Mouse (Mus musculus): ENCODE measurements at regions not wholly inside any gene's neighbourhood (a gene's known extent, or its start where the extent isn't known, plus 50 kb on each side); places are given as distances from the start of the nearest gene placed in this dataset.

- no peak for DNase-seq (ENCODE audit: low read depth, low spot score)
Observed at GRCm38 (mm10) chr12:94468609-94469008, 1223.4 kb upstream of the Flrt2 start.

- no peak for DNase-seq (ENCODE audit: low read depth, low spot score)
Observed at GRCm38 (mm10) chr12:94469850-94470249, 1222.2 kb upstream of the Flrt2 start.

- no peak for DNase-seq (ENCODE audit: low read depth, low spot score)
Observed at GRCm38 (mm10) chr12:94470981-94471380, 1221.0 kb upstream of the Flrt2 start.

- no peak for DNase-seq (ENCODE audit: low read depth, low spot score)
Observed at GRCm38 (mm10) chr12:94488721-94489120, 1203.3 kb upstream of the Flrt2 start.

GRCm38 (mm10) chr12:94508099-94508498, 1183.9 kb upstream of the Flrt2 start:
- DNase-seq (ENCODE audit: low read depth, low spot score): no peak

- DNase-seq (ENCODE audit: low read depth, low spot score): no peak
Observed at GRCm38 (mm10) chr12:94509855-94510254, 1182.2 kb upstream of the Flrt2 start.

GRCm38 (mm10) chr12:94544706-94545105, 1147.3 kb upstream of the Flrt2 start:
- no peak for DNase-seq (ENCODE audit: low read depth, low spot score)

- DNase-seq (ENCODE audit: low read depth, low spot score): no peak
Observed at GRCm38 (mm10) chr12:94560374-94561194, 1131.4 kb upstream of the Flrt2 start.

- DNase-seq (ENCODE audit: low read depth, low spot score): no peak
Observed at GRCm38 (mm10) chr12:94574981-94575380, 1117.0 kb upstream of the Flrt2 start.

- no peak for DNase-seq (ENCODE audit: low read depth, low spot score)
Observed at GRCm38 (mm10) chr12:94580345-94580744, 1111.7 kb upstream of the Flrt2 start.

- DNase-seq (ENCODE audit: low read depth, low spot score): no peak
Observed at GRCm38 (mm10) chr12:94584309-94584708, 1107.7 kb upstream of the Flrt2 start.

- DNase-seq (ENCODE audit: low read depth, low spot score): no peak
Observed at GRCm38 (mm10) chr12:94587031-94587430, 1105.0 kb upstream of the Flrt2 start.

- DNase-seq (ENCODE audit: low read depth, low spot score): no peak
Observed at GRCm38 (mm10) chr12:94588599-94588998, 1103.4 kb upstream of the Flrt2 start.

GRCm38 (mm10) chr12:94589033-94589432, 1103.0 kb upstream of the Flrt2 start:
- DNase-seq (ENCODE audit: low read depth, low spot score): no peak

- DNase-seq (ENCODE audit: low read depth, low spot score): no peak
Observed at GRCm38 (mm10) chr12:94605566-94605965, 1086.5 kb upstream of the Flrt2 start.

- DNase-seq (ENCODE audit: low read depth, low spot score): no peak
Observed at GRCm38 (mm10) chr12:94636555-94636954, 1055.5 kb upstream of the Flrt2 start.

- no peak for DNase-seq (ENCODE audit: low read depth, low spot score)
Observed at GRCm38 (mm10) chr12:94640153-94640552, 1051.9 kb upstream of the Flrt2 start.

- peak; percentile 8 for DNase-seq (ENCODE audit: low read depth, low spot score)
Observed at GRCm38 (mm10) chr12:94645302-94645701, 1046.7 kb upstream of the Flrt2 start.

- DNase-seq (ENCODE audit: low read depth, low spot score): no peak
Observed at GRCm38 (mm10) chr12:94670035-94670434, 1022.0 kb upstream of the Flrt2 start.

- DNase-seq (ENCODE audit: low read depth, low spot score): no peak
Observed at GRCm38 (mm10) chr12:94674925-94675324, 1017.1 kb upstream of the Flrt2 start.

- DNase-seq (ENCODE audit: low read depth, low spot score): no peak
Observed at GRCm38 (mm10) chr12:94691341-94692029, 1000.5 kb upstream of the Flrt2 start.

- DNase-seq (ENCODE audit: low read depth, low spot score): no peak
Observed at GRCm38 (mm10) chr12:94731391-94731790, 960.6 kb upstream of the Flrt2 start.

- no peak for DNase-seq (ENCODE audit: low read depth, low spot score)
Observed at GRCm38 (mm10) chr12:94733179-94733578, 958.8 kb upstream of the Flrt2 start.
